22 mouse cellular contexts compared by ENCODE assay signal in genomic region chr11:119139026-119139425, GRCm38 (mm10). TPM values are rescaled to one million over a fixed set of nuclear protein-coding genes. Genes with fewer than 3 reads are reported as not detected.
A peak's percentile ranks its signal among the peaks of the same experiment; 100 is the strongest.
DNase-seq lines count a peak whose midpoint lies in the region; ATAC-seq and TF ChIP-seq lines count a peak whose summit lies in the region.
"Had no signal": no experiment of that assay in that cellular context is flagged by ENCODE, and none has a peak within 500 bp of the region (broad histone marks: within the 10 kb centered on the region; RNA-seq: fewer than 3 reads in every experiment).

No protein-coding gene starts in this region.

- H3K4me2 ChIP-seq in hindbrain, postnatal 0 days (ENCODE audit: low read depth, low read length), result no peak overlapping the region
- H3K4me2 ChIP-seq in hindbrain, embryonic 14.5 days (replicated peaks), result no peak overlapping the region
- H3K4me2 ChIP-seq in midbrain, embryonic 12.5 days (replicated peaks), result no peak overlapping the region
- H3K4me2 ChIP-seq in midbrain, postnatal 0 days (ENCODE audit: low read depth, low read length, poor library complexity, severe bottlenecking), result no peak overlapping the region
- H3K4me2 ChIP-seq: embryonic facial prominence, embryonic 12.5 days; forebrain, embryonic 13.5 days; forebrain, embryonic 15.5 days had no signal

- peaks cover 6% of the 10 kb centered on the region for H3K4me1 ChIP-seq in hindbrain, postnatal 0 days (ENCODE audit: insufficient read depth, low read length)
- peaks cover 7% of the 10 kb centered on the region; the same call in 1 of the 2 replicates for H3K4me1 ChIP-seq in hindbrain, embryonic 14.5 days (replicated peaks; ENCODE audit: control insufficient read depth, insufficient read depth, low read length)
- peaks cover 11% of the 10 kb centered on the region for H3K4me1 ChIP-seq in midbrain, embryonic 12.5 days
- H3K4me1 ChIP-seq in midbrain, postnatal 0 days (ENCODE audit: insufficient read depth, low read length), result no peaks in the 10 kb centered on the region

- no peak overlapping the region for H3K9ac ChIP-seq in hindbrain, postnatal 0 days (replicated peaks; ENCODE audit: low read length)
- H3K9ac ChIP-seq in hindbrain, embryonic 14.5 days, result no peak overlapping the region
- no peak overlapping the region for H3K9ac ChIP-seq in midbrain, embryonic 12.5 days (replicated peaks)
- no peak overlapping the region for H3K9ac ChIP-seq in midbrain, postnatal 0 days (replicated peaks; ENCODE audit: low read length, poor library complexity, severe bottlenecking)
- H3K9ac ChIP-seq: embryonic facial prominence, embryonic 12.5 days; forebrain, embryonic 13.5 days; forebrain, embryonic 15.5 days; forebrain, postnatal 0 days had no signal

- no peak overlapping the region for H3K4me3 ChIP-seq in hindbrain, postnatal 0 days (ENCODE audit: low read length)
- H3K4me3 ChIP-seq in hindbrain, embryonic 14.5 days (replicated peaks; ENCODE audit: low read length), result no peak overlapping the region
- no peak overlapping the region for H3K4me3 ChIP-seq in midbrain, embryonic 12.5 days
- H3K4me3 ChIP-seq in midbrain, postnatal 0 days (ENCODE audit: low read depth, low read length), result no peak overlapping the region
- H3K4me3 ChIP-seq: embryonic facial prominence, embryonic 10.5 days; embryonic facial prominence, embryonic 12.5 days; forebrain, embryonic 13.5 days; forebrain, embryonic 15.5 days had no signal

- peak; percentile 78 to 82 for DNase-seq in cerebellum, postnatal 10 days
- no peak for DNase-seq in cerebellum, adult 9-10 months
- no peak for DNase-seq in hindbrain, postnatal 0 days (ENCODE audit: low spot score)
- DNase-seq in hindbrain, embryonic 14.5 days (ENCODE audit: low spot score), result no peak
- DNase-seq in midbrain, postnatal 0 days (ENCODE audit: low spot score), result no peak
- DNase-seq: adrenal gland, adult 8-10 months; adrenal gland, postnatal 14 days; adrenal gland, postnatal 36 days; B cell, adult 2 months; cerebellum, adult 11-12 months; cerebellum, adult 2 months; cerebellum, postnatal 25 days; forebrain, postnatal 0 days had no signal

- TF ChIP-seq CTCF in hindbrain, postnatal 0 days (IDR thresholded peaks at IDR 0.05; ENCODE audit: low read depth), result no peak
- TF ChIP-seq CTCF in midbrain, postnatal 0 days (IDR thresholded peaks at IDR 0.05), result no peak

- 0 out of 2 replicates have a peak, but pooled peaks have one; percentile 7 for ATAC-seq in hindbrain, postnatal 0 days
- no peak for ATAC-seq in hindbrain, embryonic 14.5 days (ENCODE audit: low FRiP score)
- ATAC-seq in midbrain, embryonic 12.5 days (ENCODE audit: low FRiP score, low read depth), result no peak
- ATAC-seq in midbrain, postnatal 0 days (ENCODE audit: low FRiP score), result no peak
- ATAC-seq: activated CD4-positive, CD25-positive, alpha-beta regulatory T cell, adult 4 months; CD4-positive, CD25-positive, alpha-beta regulatory T cell, adult 4 months; forebrain, embryonic 13.5 days; forebrain, embryonic 15.5 days; forebrain, postnatal 0 days; Patski had no signal

- H3K27me3 ChIP-seq in hindbrain, postnatal 0 days (ENCODE audit: insufficient read depth, low read length), result no peaks in the 10 kb centered on the region
- no peaks in the 10 kb centered on the region for H3K27me3 ChIP-seq in hindbrain, embryonic 14.5 days (ENCODE audit: control insufficient read depth, insufficient read depth, low read length)
- H3K27me3 ChIP-seq in midbrain, embryonic 12.5 days, result no peaks in the 10 kb centered on the region
- no peaks in the 10 kb centered on the region for H3K27me3 ChIP-seq in midbrain, postnatal 0 days (ENCODE audit: insufficient read depth, low read length)
- H3K27me3 ChIP-seq: forebrain, embryonic 13.5 days; forebrain, embryonic 15.5 days; Patski had no signal

- H3K9me3 ChIP-seq in hindbrain, postnatal 0 days (ENCODE audit: low read length), result no peaks in the 10 kb centered on the region
- no peaks in the 10 kb centered on the region for H3K9me3 ChIP-seq in hindbrain, embryonic 14.5 days (ENCODE audit: control insufficient read depth, low read length)
- no peaks in the 10 kb centered on the region for H3K9me3 ChIP-seq in midbrain, embryonic 12.5 days
- no peaks in the 10 kb centered on the region for H3K9me3 ChIP-seq in midbrain, postnatal 0 days (ENCODE audit: low read length)
- H3K9me3 ChIP-seq: embryonic facial prominence, embryonic 10.5 days; embryonic facial prominence, embryonic 12.5 days; forebrain, embryonic 13.5 days; forebrain, embryonic 15.5 days had no signal

- H3K36me3 ChIP-seq in hindbrain, postnatal 0 days (ENCODE audit: insufficient read depth, low read length), result no peaks in the 10 kb centered on the region
- no peaks in the 10 kb centered on the region for H3K36me3 ChIP-seq in hindbrain, embryonic 14.5 days (replicated peaks; ENCODE audit: control insufficient read depth, insufficient read depth)
- no peaks in the 10 kb centered on the region; the same call in 1 of the 2 replicates for H3K36me3 ChIP-seq in midbrain, embryonic 12.5 days
- H3K36me3 ChIP-seq in midbrain, postnatal 0 days (ENCODE audit: insufficient read depth, low read length), result no peaks in the 10 kb centered on the region
- H3K36me3 ChIP-seq: embryonic facial prominence, embryonic 10.5 days; embryonic facial prominence, embryonic 12.5 days; forebrain, embryonic 15.5 days; G1E had no signal

- H3K27ac ChIP-seq in hindbrain, postnatal 0 days, result no peak overlapping the region
- H3K27ac ChIP-seq in hindbrain, embryonic 14.5 days, result no peak overlapping the region
- H3K27ac ChIP-seq in midbrain, embryonic 12.5 days (replicated peaks), result 0 out of 2 replicates have a peak overlapping the region, but pooled peaks have one; percentile 25
- H3K27ac ChIP-seq in midbrain, postnatal 0 days (ENCODE audit: low read depth, low read length), result no peak overlapping the region
- H3K27ac ChIP-seq: embryonic facial prominence, embryonic 10.5 days; embryonic facial prominence, embryonic 12.5 days; forebrain, embryonic 13.5 days; forebrain, embryonic 15.5 days had no signal

- WGBS in hindbrain, postnatal 0 days, result 77% methylated on average over 6 of the region's 6 CpGs
- WGBS in hindbrain, embryonic 14.5 days, result 89% methylated on average over 6 of the region's 6 CpGs
- WGBS in midbrain, embryonic 12.5 days, result 97% methylated on average over 6 of the region's 6 CpGs
- WGBS in midbrain, postnatal 0 days, result 90% methylated on average over 6 of the region's 6 CpGs

RNA-seq across cellular contexts. Expression of gene Cbx4, which starts 53.0 kb away (rescaled TPM):
- total RNA-seq in hindbrain, postnatal 0 days (2014; rRNA removed), result 33.6 and 41.3 TPM in 2 replicates
- polyA plus RNA-seq in hindbrain, postnatal 0 days (2015; fragmentation: Nextera tagmentation; extraction: Ambion mirVana), result 22.4 and 23.7 TPM in 2 replicates
- 16.8 and 20.2 TPM in 2 replicates for polyA plus RNA-seq in hindbrain, embryonic 14.5 days (2014; fragmentation: Nextera tagmentation; extraction: Ambion mirVana)
- 12.4 and 15.2 TPM in 2 replicates for polyA plus RNA-seq in midbrain, embryonic 12.5 days (2016; fragmentation: Nextera tagmentation; extraction: Ambion mirVana)
- 48.6 and 53.4 TPM in 2 replicates for total RNA-seq in midbrain, postnatal 0 days (2014; rRNA removed)
- polyA plus RNA-seq in midbrain, postnatal 0 days (2015; fragmentation: Nextera tagmentation; extraction: Ambion mirVana), result 30.5 TPM in 2 replicates
- total RNA-seq: G1E had no signal

Comparison
In these comparisons a context has a peak if more than half of its experiments do, and no peak if none do; other contexts are left out.
1. DNase-seq: peak in cerebellum, postnatal 10 days (2 of 2); none in cerebellum, adult 9-10 months (single experiment), hindbrain, postnatal 0 days (single experiment), hindbrain, embryonic 14.5 days (single experiment) and midbrain, postnatal 0 days (single experiment).